Mouse (Mus musculus) liver, adult 2 months (tissue): ENCODE data around the gene Fyttd1. TPM values are rescaled to one million over a fixed set of nuclear protein-coding genes. Genes with fewer than 3 reads are reported as not detected.

Experiments
- DNase-seq: peaks from one replicate; pipeline ENCODE4 v3.0.0-alpha.2; 2011; ENCODE audit warnings: low read depth, low spot score; ENCODE audit errors: extremely low read depth
- H3K27ac ChIP-seq: fragments of 200-500 bp; replicated peaks from 2 replicates; pipeline ENCODE4 v1.5.1; 2012; ENCODE audit warnings: low read depth, mild to moderate bottlenecking, control low read depth, inconsistent platforms, low read length; ENCODE audit not compliant: insufficient read depth
- H3K27me3 ChIP-seq: fragments of 200-500 bp; 2 replicates; pipeline ENCODE4 v1.6.1; 2012; ENCODE audit warnings: mild to moderate bottlenecking, moderate library complexity, low read length, inconsistent platforms; ENCODE audit not compliant: control insufficient read depth, insufficient read depth
- H3K36me3 ChIP-seq: fragments of 200-500 bp; 2 replicates; pipeline ENCODE4 v1.6.1; 2012; ENCODE audit warnings: low read length, inconsistent platforms; ENCODE audit not compliant: control insufficient read depth, insufficient read depth
- H3K4me1 ChIP-seq: fragments of 200-500 bp; 2 replicates; pipeline ENCODE4 v1.6.1; 2011; ENCODE audit warnings: low read length; ENCODE audit not compliant: control insufficient read depth, insufficient read depth
- H3K4me3 ChIP-seq: fragments of 200-500 bp; 2 replicates; pipeline ENCODE4 v1.5.1; 2011; ENCODE audit warnings: low read depth, mild to moderate bottlenecking, control low read depth, low read length, moderate library complexity; ENCODE audit not compliant: insufficient read depth
- H3K79me2 ChIP-seq: fragments of 200-500 bp; 2 replicates; pipeline ENCODE4 v1.6.1; 2012; ENCODE audit warnings: inconsistent platforms, mild to moderate bottlenecking, low read length, moderate library complexity; ENCODE audit not compliant: control insufficient read depth, insufficient read depth
- H3K9ac ChIP-seq: fragments of 200-500 bp; 2 replicates; pipeline ENCODE4 v1.6.1; 2012; ENCODE audit warnings: low read depth, mild to moderate bottlenecking, control low read depth, inconsistent platforms, low read length
- CTCF ChIP-seq: fragments of 200-500 bp; IDR thresholded peaks from 2 replicates; pipeline ENCODE4 v1.5.1; 2011; ENCODE audit warnings: low read depth, low read length, control low read depth
- POLR2A ChIP-seq: fragments of 200-500 bp; IDR thresholded peaks from 2 replicates; pipeline ENCODE4 v1.6.1; 2011; ENCODE audit warnings: low read length, control low read depth; ENCODE audit not compliant: insufficient read depth; ENCODE audit errors: extremely low read depth
- WGBS: fragments of 180-500 bp; shearing (Covaris S2); methylation state at CpG from one replicate; pipeline ENCODE4 v1.1.7; 2018; 5-methylcytosine and 5-hydroxymethylcytosine counted together
- polyA plus RNA-seq: library from polyadenylated mRNA; depleted of rRNA; stranded (reverse); fragments of >200 nt; gene quantifications from 2 replicates; pipeline ENCODE4 v1.2.3, GENCODE M21; 2012
- total RNA-seq: library from RNA; depleted of rRNA; stranded (reverse); fragments of >200 nt; gene quantifications from 2 replicates; pipeline ENCODE4 v1.2.3, GENCODE M21; 2014

Gene Fyttd1
- total and polyA plus RNA-seq, 2 experiments = 4.7 to 21.4 TPM

DNA sequence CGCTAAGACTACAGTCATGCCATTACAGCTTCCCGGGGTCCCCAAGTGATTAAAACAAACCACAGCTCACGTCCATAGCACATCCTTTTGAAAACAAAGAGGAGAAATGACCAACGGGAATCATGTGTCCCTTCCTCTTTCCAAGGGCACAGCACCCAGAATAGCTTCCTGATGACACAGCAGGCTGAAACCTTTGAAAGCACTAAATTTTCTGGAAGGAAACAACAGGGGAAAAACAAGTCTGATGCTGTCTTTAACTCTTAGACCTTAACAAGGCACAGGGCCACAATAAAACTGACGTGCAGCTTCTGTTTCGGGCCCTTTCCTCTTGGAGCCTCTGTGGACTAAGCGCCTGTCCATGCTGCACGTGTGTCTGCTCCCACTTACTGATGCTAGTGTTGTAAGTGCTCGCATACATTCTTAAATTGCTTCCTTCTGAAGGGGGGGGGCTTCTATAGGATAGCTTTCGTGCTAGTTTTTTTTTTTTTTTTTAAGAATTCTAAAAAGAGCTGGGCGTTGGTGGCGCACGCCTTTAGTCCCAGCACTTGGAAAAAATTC, 23.7 kb upstream of the Fyttd1 start:
- Histone ChIP-seq H3K79me2 (peaks cover 3% of the 10 kb centered on the region; the same call in 1 of the 2 replicates), H3K27me3 (no peaks in the 10 kb centered on the region), H3K9ac (no peak overlapping the region), H3K4me3 (no peak overlapping the region), H3K27ac (peak overlapping the region; percentile 61), H3K4me1 (no peaks in the 10 kb centered on the region), H3K36me3 (peaks cover 6% of the 10 kb centered on the region; the same call in 1 of the 2 replicates)
- TF ChIP-seq CTCF (no peak), POLR2A (no peak)
- DNase-seq = peak; percentile 15
- WGBS = 79% methylated on average over 13 of the region's 13 CpGs

DNA sequence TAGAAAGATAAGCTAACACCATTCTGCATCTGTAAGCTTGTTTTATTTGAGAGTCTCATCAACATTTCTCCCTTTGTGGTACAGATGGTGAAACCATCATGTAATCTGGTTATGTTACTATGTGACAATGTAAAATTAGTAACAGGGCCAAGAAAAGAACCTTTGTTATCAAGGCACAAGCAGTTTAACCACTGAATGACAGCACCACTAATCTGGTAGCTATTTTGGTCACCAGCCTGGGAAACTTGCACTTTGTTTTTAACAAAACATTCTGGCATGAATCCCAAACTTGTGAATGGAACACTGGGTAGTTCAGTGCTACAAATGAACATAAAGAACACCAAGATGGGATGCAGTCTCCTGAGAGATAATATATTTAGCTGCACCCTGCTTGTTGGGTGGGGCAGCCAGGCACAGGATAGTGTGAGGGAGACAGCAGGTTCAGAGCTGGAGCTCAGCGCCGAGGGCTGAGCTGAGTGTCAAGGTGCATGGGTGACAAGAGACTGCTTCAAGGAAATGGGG, 23.2 kb upstream of the Fyttd1 start:
- WGBS = 90% methylated on average over 2 of the region's 2 CpGs
- peak overlapping the region; percentile 44 for H3K27ac ChIP-seq
- DNase-seq = no peak
- TF ChIP-seq CTCF = no peak
- no peak for TF ChIP-seq POLR2A
- peaks cover 6% of the 10 kb centered on the region; the same call in 1 of the 2 replicates for H3K36me3 ChIP-seq
- H3K27me3 ChIP-seq = no peaks in the 10 kb centered on the region
- no peak overlapping the region for H3K4me3 ChIP-seq
- H3K79me2 ChIP-seq = peaks cover 3% of the 10 kb centered on the region; the same call in 1 of the 2 replicates
- no peaks in the 10 kb centered on the region for H3K4me1 ChIP-seq
- no peak overlapping the region for H3K9ac ChIP-seq

DNA sequence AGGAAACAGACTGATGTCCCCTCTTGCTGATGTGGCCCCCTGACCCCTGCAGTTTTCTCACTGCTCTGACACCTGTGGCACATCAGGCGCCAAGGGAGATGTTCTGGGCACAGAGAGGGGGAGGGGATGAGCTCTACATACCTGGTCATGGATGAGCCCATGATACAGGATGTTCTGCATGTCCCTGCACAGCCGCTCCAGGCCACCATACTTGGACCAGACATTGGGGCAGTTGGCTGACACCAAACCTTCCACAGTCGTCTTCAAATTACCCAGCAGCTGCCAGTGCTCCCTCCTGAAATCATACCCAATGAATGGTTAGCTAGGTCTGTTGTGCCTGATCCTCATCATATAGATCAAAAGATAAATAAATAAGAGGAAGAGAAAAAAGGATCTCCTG, 20.5 kb upstream of the Fyttd1 start:
- 97% methylated on average over 3 of the region's 3 CpGs for WGBS
- TF ChIP-seq POLR2A = no peak
- Histone ChIP-seq H3K36me3 (peaks cover 7% of the 10 kb centered on the region; the same call in 1 of the 2 replicates), H3K27me3 (no peaks in the 10 kb centered on the region), H3K9ac (no peak overlapping the region), H3K79me2 (peaks cover 9% of the 10 kb centered on the region; the same call in 1 of the 2 replicates), H3K4me1 (no peaks in the 10 kb centered on the region), H3K4me3 (no peak overlapping the region), H3K27ac (no peak overlapping the region)
- no peak for DNase-seq

DNA sequence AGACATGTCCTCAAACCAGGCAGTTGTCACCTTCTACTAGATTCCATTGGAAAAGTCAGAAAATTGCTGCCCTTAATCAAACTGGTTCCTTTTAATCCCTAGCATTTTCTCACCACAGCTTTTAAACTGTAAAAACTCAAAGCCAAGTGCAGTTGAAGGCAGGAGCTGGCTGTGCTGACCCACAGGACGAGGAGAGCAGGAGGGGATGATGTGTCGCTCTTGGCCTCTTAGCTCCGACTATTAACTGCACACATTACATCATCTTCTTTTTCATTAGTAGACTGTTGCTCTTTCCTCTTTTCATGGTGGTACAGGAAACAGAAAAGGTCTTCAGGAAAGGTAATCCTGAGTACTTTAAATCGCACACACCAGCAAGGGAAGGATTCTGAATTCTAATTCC, 18.9 kb upstream of the Fyttd1 start:
- no peak overlapping the region for H3K9ac ChIP-seq
- H3K27ac ChIP-seq = no peak overlapping the region
- no peak overlapping the region for H3K4me3 ChIP-seq
- H3K36me3 ChIP-seq = peaks cover 7% of the 10 kb centered on the region; the same call in 1 of the 2 replicates
- DNase-seq = no peak
- TF ChIP-seq CTCF = no peak
- TF ChIP-seq POLR2A = no peak
- H3K4me1 ChIP-seq = no peaks in the 10 kb centered on the region
- H3K27me3 ChIP-seq = no peaks in the 10 kb centered on the region
- peaks cover 9% of the 10 kb centered on the region; the same call in 1 of the 2 replicates for H3K79me2 ChIP-seq
- 72% methylated on average over 4 of the region's 4 CpGs for WGBS

DNA sequence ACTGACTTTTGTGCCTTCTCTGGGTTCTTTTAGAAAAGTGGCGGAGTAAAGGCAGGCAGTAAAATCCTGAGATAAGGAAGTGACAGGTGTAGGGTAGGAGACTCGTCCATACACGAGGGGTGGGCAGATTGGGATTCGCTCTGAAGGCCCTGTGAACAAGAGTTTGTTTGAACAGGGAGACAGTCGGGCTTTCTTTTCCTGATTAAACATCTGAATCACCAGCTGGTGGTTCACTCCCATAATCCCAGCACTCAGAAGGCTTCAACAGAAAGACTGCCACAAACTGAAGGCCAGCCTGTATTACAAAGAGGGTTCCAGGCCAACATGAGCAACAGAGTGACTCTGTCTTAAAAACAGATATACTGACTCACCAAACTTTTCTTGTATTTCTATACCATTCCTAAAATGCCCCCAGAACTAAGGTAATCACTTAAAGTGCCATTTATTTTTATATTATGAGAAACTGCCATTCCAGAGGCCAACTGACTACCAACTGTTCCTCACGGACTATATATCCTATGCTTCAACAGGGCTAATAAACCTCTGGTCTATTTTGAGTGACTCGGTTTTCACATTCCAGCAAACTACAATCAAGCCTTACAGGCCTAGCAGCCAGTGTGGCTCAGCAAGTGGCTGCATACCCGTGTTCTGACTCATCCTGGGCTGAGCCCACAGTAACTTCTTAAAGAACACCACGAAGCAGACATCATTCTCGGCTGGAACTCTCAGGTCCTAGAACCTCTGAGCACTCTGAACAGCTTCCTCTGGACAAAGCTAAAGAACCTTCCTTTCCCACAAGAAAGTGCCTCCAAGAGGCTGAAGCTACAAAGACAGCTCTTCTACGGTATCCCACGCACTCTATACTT, 18.3 kb upstream of the Fyttd1 start:
- no peak overlapping the region for H3K27ac ChIP-seq
- peaks cover 12% of the 10 kb centered on the region; the same call in 1 of the 2 replicates for H3K79me2 ChIP-seq
- TF ChIP-seq POLR2A (no peak), CTCF (no peak)
- peaks cover 7% of the 10 kb centered on the region; the same call in 1 of the 2 replicates for H3K36me3 ChIP-seq
- no peak for DNase-seq
- H3K4me3 ChIP-seq = no peak overlapping the region
- no peaks in the 10 kb centered on the region for H3K4me1 ChIP-seq
- no peak overlapping the region for H3K9ac ChIP-seq
- 72% methylated on average over 12 of the region's 12 CpGs for WGBS
- no peaks in the 10 kb centered on the region for H3K27me3 ChIP-seq
